Mouse (Mus musculus) testis, postnatal 10 days (tissue): ENCODE results near the gene Adam10.

ENCODE experiments used
- DNase-seq: peaks from one replicate; pipeline ENCODE4 v3.0.0; 2021; ENCODE audit warnings: low spot score

Gene Adam10

GRCm38 (mm10) chr9:70673656-70674055, 5.1 kb upstream of the Adam10 start:
- DNase-seq: no peak

GRCm38 (mm10) chr9:70675117-70675516, 3.7 kb upstream of the Adam10 start:
- DNase-seq: no peak

GRCm38 (mm10) chr9:70675961-70676360, 2.8 kb upstream of the Adam10 start:
- DNase-seq: no peak

- peak; percentile 77 for DNase-seq
These were observed 615 bp downstream of the Adam10 start for GRCm38 (mm10) chr9:70679132-70680091.

- DNase-seq: no peak
These were observed 3.4 kb downstream of the Adam10 start for GRCm38 (mm10) chr9:70682202-70682601.

- DNase-seq: no peak
These were observed 9.6 kb downstream of the Adam10 start for GRCm38 (mm10) chr9:70688301-70688968.

- no peak for DNase-seq
These were observed 11.1 kb downstream of the Adam10 start for GRCm38 (mm10) chr9:70689926-70690325.

- no peak for DNase-seq
These were observed 11.8 kb downstream of the Adam10 start for GRCm38 (mm10) chr9:70690579-70690978.

- no peak for DNase-seq
These were observed 13.2 kb downstream of the Adam10 start for GRCm38 (mm10) chr9:70691772-70692693.

GRCm38 (mm10) chr9:70695723-70696122, 16.9 kb downstream of the Adam10 start:
- DNase-seq: no peak

GRCm38 (mm10) chr9:70698090-70698489, 19.3 kb downstream of the Adam10 start:
- DNase-seq: no peak

- DNase-seq: no peak
These were observed 24.9 kb downstream of the Adam10 start for GRCm38 (mm10) chr9:70703597-70704203.

GRCm38 (mm10) chr9:70706444-70706843, 27.6 kb downstream of the Adam10 start:
- DNase-seq: no peak

GRCm38 (mm10) chr9:70729544-70729943, 50.7 kb downstream of the Adam10 start:
- no peak for DNase-seq

- no peak for DNase-seq
These were observed 52.3 kb downstream of the Adam10 start for GRCm38 (mm10) chr9:70731079-70731478.

GRCm38 (mm10) chr9:70733208-70733607, 54.4 kb downstream of the Adam10 start:
- DNase-seq: no peak

- DNase-seq: no peak
These were observed 61.2 kb downstream of the Adam10 start for GRCm38 (mm10) chr9:70739998-70740397.

GRCm38 (mm10) chr9:70751504-70752222, 72.9 kb downstream of the Adam10 start:
- no peak for DNase-seq

GRCm38 (mm10) chr9:70760974-70761373, 82.2 kb downstream of the Adam10 start:
- DNase-seq: no peak

GRCm38 (mm10) chr9:70775517-70775916, 96.7 kb downstream of the Adam10 start:
- no peak for DNase-seq

GRCm38 (mm10) chr9:70782191-70782590, 103.4 kb downstream of the Adam10 start:
- no peak for DNase-seq
